Mouse (Mus musculus): ENCODE data around the gene Polr3b.

DNA sequence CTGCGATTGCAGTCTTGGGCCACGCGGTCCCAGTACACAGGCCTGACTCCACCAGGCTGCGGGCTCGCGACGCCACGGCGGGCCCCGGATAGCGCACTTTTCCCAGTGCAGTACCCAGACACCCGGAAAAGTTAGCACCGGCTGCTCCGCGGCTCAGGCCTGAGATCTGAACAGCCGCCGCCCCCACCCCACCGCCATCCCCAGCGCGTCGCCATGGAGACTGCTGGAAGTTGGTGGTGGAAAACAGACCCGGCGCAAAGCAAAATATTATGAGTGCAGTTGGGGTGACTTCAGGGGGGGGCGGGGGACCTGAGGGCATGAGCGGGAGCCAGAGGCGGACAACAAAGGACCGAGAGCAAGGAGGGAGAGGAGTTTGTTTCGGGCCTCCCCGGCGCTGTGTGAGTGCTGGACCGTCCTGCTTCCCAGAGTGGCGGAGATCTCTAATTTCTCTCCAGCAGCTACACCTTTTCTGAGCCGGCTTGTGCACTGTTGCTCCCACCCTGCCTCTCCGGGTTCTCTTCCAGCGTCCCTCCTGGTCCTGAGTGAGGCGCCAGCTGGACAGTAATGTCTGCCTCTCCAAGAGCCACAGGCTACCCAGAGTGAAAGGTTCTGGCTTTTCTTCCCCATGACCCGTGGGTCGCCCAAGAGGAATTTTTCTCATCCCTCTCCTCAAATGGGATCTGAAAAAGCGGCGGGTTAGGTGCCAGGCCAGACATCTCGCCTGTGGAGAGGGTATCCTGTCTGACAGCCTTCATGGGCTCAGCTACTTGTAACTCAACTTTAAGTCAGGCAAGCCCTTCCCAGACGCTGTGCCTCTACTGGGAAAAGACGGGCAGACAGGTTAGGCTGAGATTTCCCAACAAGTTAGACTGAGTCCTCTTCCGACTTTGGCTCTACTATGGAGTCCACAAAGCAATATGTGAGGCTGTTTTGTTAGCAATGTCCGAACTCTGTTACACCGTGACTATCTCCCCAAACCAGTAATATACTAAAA, 138.3 kb downstream of the Polr3b start:
- no peak for TF ChIP-seq EP300 (IDR thresholded peaks at IDR 0.05; ENCODE audit: low read depth)
- no peak for TF ChIP-seq CTCF (IDR thresholded peaks at IDR 0.05; ENCODE audit: low read depth)

All from heart, postnatal 0 days (tissue).